Mouse (Mus musculus) liver, postnatal 0 days (tissue): ENCODE results near the gene Efna2.
"Not testable (repeated sequence)": the region's sequence is repeated elsewhere in the genome, so short reads cannot be mapped to it uniquely, and the experiment has no call there.

ENCODE experiments used
- CTCF ChIP-seq: sonication (generic); IDR thresholded peaks from 2 replicates; pipeline ENCODE4 v1.5.1; 2016; ENCODE audit warnings: antibody characterized with exemption, low read depth
- EP300 ChIP-seq: IDR thresholded peaks from 2 replicates; pipeline ENCODE4 v1.6.1; 2016; ENCODE audit warnings: antibody characterized with exemption, low read depth, mild to moderate bottlenecking

GRCm38 (mm10) chr10:80166136-80166535 is 13.1 kb upstream of the Efna2 start:
- not testable (repeated sequence) for TF ChIP-seq CTCF, EP300
